Mouse (Mus musculus): ENCODE measurements at regions not wholly inside any gene's neighbourhood (a gene's known extent, or its start where the extent isn't known, plus 50 kb on each side); places are given as distances from the start of the nearest gene placed in this dataset.

DNA sequence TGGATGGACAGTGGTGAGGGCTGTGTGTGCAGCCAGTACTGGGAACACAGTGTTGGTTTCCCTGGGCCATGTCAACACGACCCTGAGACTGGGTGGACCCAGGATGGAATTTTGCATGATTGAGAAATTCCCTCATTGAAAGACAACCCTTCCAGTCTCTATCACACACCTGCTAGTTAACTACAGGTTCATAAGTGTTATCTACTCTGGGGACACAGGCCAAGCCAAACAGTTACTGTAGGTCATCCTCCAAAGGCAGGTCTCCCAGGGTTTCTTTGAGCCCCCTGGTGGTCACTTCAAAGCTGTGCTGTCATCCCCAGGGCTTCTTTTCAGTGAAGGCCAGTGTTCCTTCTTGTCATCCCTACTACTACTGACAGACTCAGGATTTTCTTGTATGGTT, 276.7 kb downstream of the Cyp26b1 start:
- peaks cover 22% of the 10 kb centered on the region; the same call in 1 of the 2 replicates for H3K27me3 ChIP-seq (ENCODE audit: control insufficient read depth, insufficient read depth, low read length)

GRCm38 (mm10) chr6:84315175-84315912, 278.4 kb downstream of the Cyp26b1 start:
- no peak overlapping the region for H3K4me2 ChIP-seq (ENCODE audit: low read length)
- no peak overlapping the region for H3K27ac ChIP-seq (replicated peaks in 1 of 2; ENCODE audit: control insufficient read depth in 1 of 2, insufficient read depth in 1 of 2, low read depth in 2 of 2, low read length in 2 of 2)
- 62% methylated on average over 8 of the region's 8 CpGs for WGBS
- H3K4me3 ChIP-seq (ENCODE audit: control insufficient read depth in 1 of 2, insufficient read depth in 1 of 2, low read depth in 1 of 2, low read length in 2 of 2): no peak overlapping the region
- H3K9me3 ChIP-seq (ENCODE audit: control insufficient read depth, low read length): no peaks in the 10 kb centered on the region
- no peak overlapping the region for H3K9ac ChIP-seq (ENCODE audit: low read length)
- H3K27me3 ChIP-seq (ENCODE audit: control insufficient read depth, insufficient read depth, low read length): 0 out of 2 replicates have a peak, but pooled peaks cover 10% of the 10 kb centered on the region
- no peaks in the 10 kb centered on the region for H3K36me3 ChIP-seq (ENCODE audit: control insufficient read depth, insufficient read depth, low read length)
- ATAC-seq (ENCODE audit: insufficient number of reproducible peaks, insufficient read depth, low FRiP score, low read depth): no peak
- H3K4me1 ChIP-seq (ENCODE audit: control insufficient read depth in 2 of 2, insufficient read depth in 2 of 2, low read length in 2 of 2): peaks cover 7 to 8% of the 10 kb centered on the region in 2 experiments

More for the DNA sequence above, 276.7 kb downstream of the Cyp26b1 start:
- no peak for ATAC-seq (ENCODE audit: insufficient number of reproducible peaks, insufficient read depth, low FRiP score, low read depth)
- Histone ChIP-seq H3K4me2 (ENCODE audit: low read length) (no peak overlapping the region), H3K9ac (ENCODE audit: low read length) (no peak overlapping the region), H3K4me3 (ENCODE audit: control insufficient read depth in 1 of 2, insufficient read depth in 1 of 2, low read depth in 1 of 2, low read length in 2 of 2) (no peak overlapping the region), H3K27ac (replicated peaks in 1 of 2; ENCODE audit: control insufficient read depth in 1 of 2, insufficient read depth in 1 of 2, low read depth in 2 of 2, low read length in 2 of 2) (no peak overlapping the region), H3K9me3 (ENCODE audit: control insufficient read depth, low read length) (no peaks in the 10 kb centered on the region), H3K4me1 (ENCODE audit: control insufficient read depth in 2 of 2, insufficient read depth in 2 of 2, low read length in 2 of 2) (peaks cover 7 to 8% of the 10 kb centered on the region in 2 experiments), H3K36me3 (ENCODE audit: control insufficient read depth, insufficient read depth, low read length) (no peaks in the 10 kb centered on the region)
- WGBS: 68% methylated on average over 1 of the region's 1 CpGs

GRCm38 (mm10) chr6:84313797-84314196, 279.9 kb downstream of the Cyp26b1 start:
- Histone ChIP-seq H3K4me1 (ENCODE audit: control insufficient read depth in 2 of 2, insufficient read depth in 2 of 2, low read length in 2 of 2) (peaks cover 3 to 5% of the 10 kb centered on the region in 2 experiments), H3K27ac (replicated peaks in 1 of 2; ENCODE audit: control insufficient read depth in 1 of 2, insufficient read depth in 1 of 2, low read depth in 2 of 2, low read length in 2 of 2) (no peak overlapping the region), H3K4me2 (ENCODE audit: low read length) (no peak overlapping the region), H3K36me3 (ENCODE audit: control insufficient read depth, insufficient read depth, low read length) (no peaks in the 10 kb centered on the region), H3K9me3 (ENCODE audit: control insufficient read depth, low read length) (no peaks in the 10 kb centered on the region), H3K9ac (ENCODE audit: low read length) (no peak overlapping the region), H3K27me3 (ENCODE audit: control insufficient read depth, insufficient read depth, low read length) (0 out of 2 replicates have a peak, but pooled peaks cover 10% of the 10 kb centered on the region), H3K4me3 (ENCODE audit: control insufficient read depth in 1 of 2, insufficient read depth in 1 of 2, low read depth in 1 of 2, low read length in 2 of 2) (no peak overlapping the region)
- no peak for ATAC-seq (ENCODE audit: insufficient number of reproducible peaks, insufficient read depth, low FRiP score, low read depth)
- 41% methylated on average over 4 of the region's 4 CpGs for WGBS

- Histone ChIP-seq H3K4me1 (ENCODE audit: control insufficient read depth in 2 of 2, insufficient read depth in 2 of 2, low read length in 2 of 2) (peaks cover 0 to 3% of the 10 kb centered on the region in 2 experiments; a peak in 2 of 4 replicates), H3K9me3 (ENCODE audit: control insufficient read depth, low read length) (no peaks in the 10 kb centered on the region), H3K27ac (replicated peaks in 1 of 2; ENCODE audit: control insufficient read depth in 1 of 2, insufficient read depth in 1 of 2, low read depth in 2 of 2, low read length in 2 of 2) (no peak overlapping the region), H3K4me3 (ENCODE audit: control insufficient read depth in 1 of 2, insufficient read depth in 1 of 2, low read depth in 1 of 2, low read length in 2 of 2) (no peak overlapping the region), H3K4me2 (ENCODE audit: low read length) (no peak overlapping the region), H3K36me3 (ENCODE audit: control insufficient read depth, insufficient read depth, low read length) (no peaks in the 10 kb centered on the region), H3K9ac (ENCODE audit: low read length) (no peak overlapping the region), H3K27me3 (ENCODE audit: control insufficient read depth, insufficient read depth, low read length) (0 out of 2 replicates have a peak, but pooled peaks cover 5% of the 10 kb centered on the region)
- 66% methylated on average over 9 of the region's 9 CpGs for WGBS
- no peak for ATAC-seq (ENCODE audit: insufficient number of reproducible peaks, insufficient read depth, low FRiP score, low read depth)
These were observed 283.0 kb downstream of the Cyp26b1 start for GRCm38 (mm10) chr6:84310635-84311241.

GRCm38 (mm10) chr6:84307556-84307955, 286.2 kb downstream of the Cyp26b1 start:
- H3K4me2 ChIP-seq (ENCODE audit: low read length): no peak overlapping the region
- H3K9ac ChIP-seq (ENCODE audit: low read length): no peak overlapping the region
- no peaks in the 10 kb centered on the region for H3K27me3 ChIP-seq (ENCODE audit: control insufficient read depth, insufficient read depth, low read length)
- no peak for ATAC-seq (ENCODE audit: insufficient number of reproducible peaks, insufficient read depth, low FRiP score, low read depth)
- no peaks in the 10 kb centered on the region for H3K9me3 ChIP-seq (ENCODE audit: control insufficient read depth, low read length)
- H3K4me1 ChIP-seq (ENCODE audit: control insufficient read depth in 2 of 2, insufficient read depth in 2 of 2, low read length in 2 of 2): peaks cover 2 to 9% of the 10 kb centered on the region in 2 experiments
- 82% methylated on average over 3 of the region's 3 CpGs for WGBS
- no peak overlapping the region for H3K4me3 ChIP-seq (ENCODE audit: control insufficient read depth in 1 of 2, insufficient read depth in 1 of 2, low read depth in 1 of 2, low read length in 2 of 2)
- no peaks in the 10 kb centered on the region for H3K36me3 ChIP-seq (ENCODE audit: control insufficient read depth, insufficient read depth, low read length)
- H3K27ac ChIP-seq (replicated peaks in 1 of 2; ENCODE audit: control insufficient read depth in 1 of 2, insufficient read depth in 1 of 2, low read depth in 2 of 2, low read length in 2 of 2): no peak overlapping the region

DNA sequence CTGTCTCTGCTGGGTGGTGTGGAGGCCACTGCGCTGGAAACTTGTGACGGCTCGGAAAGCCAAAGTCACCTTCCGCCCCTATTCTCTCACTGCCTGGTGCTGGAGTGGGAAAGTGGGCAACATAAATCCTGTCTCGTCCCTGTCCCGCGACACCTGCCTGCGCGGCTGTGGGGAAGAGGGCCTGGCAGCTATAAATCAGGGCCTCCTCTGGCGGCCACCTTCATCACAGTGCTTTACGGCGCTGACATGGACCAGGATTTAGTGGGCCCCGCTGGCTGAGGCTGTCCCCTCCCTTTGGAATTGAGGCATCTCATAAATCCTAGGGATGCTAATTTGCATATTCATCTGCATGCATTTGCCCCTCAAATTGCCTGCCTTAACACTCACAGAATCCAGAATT, 287.1 kb downstream of the Cyp26b1 start:
- peaks cover 2 to 9% of the 10 kb centered on the region in 2 experiments for H3K4me1 ChIP-seq (ENCODE audit: control insufficient read depth in 2 of 2, insufficient read depth in 2 of 2, low read length in 2 of 2)
- no peak overlapping the region for H3K4me2 ChIP-seq (ENCODE audit: low read length)
- H3K4me3 ChIP-seq (ENCODE audit: control insufficient read depth in 1 of 2, insufficient read depth in 1 of 2, low read depth in 1 of 2, low read length in 2 of 2): no peak overlapping the region
- no peak overlapping the region for H3K9ac ChIP-seq (ENCODE audit: low read length)
- no peaks in the 10 kb centered on the region for H3K9me3 ChIP-seq (ENCODE audit: control insufficient read depth, low read length)
- H3K27ac ChIP-seq (replicated peaks in 1 of 2; ENCODE audit: control insufficient read depth in 1 of 2, insufficient read depth in 1 of 2, low read depth in 2 of 2, low read length in 2 of 2): no peak overlapping the region
- H3K27me3 ChIP-seq (ENCODE audit: control insufficient read depth, insufficient read depth, low read length): no peaks in the 10 kb centered on the region
- WGBS: 88% methylated on average over 13 of the region's 13 CpGs
- ATAC-seq (ENCODE audit: insufficient number of reproducible peaks, insufficient read depth, low FRiP score, low read depth): no peak
- H3K36me3 ChIP-seq (ENCODE audit: control insufficient read depth, insufficient read depth, low read length): no peaks in the 10 kb centered on the region

- no peak overlapping the region for H3K4me3 ChIP-seq (ENCODE audit: control insufficient read depth in 1 of 2, insufficient read depth in 1 of 2, low read depth in 1 of 2, low read length in 2 of 2)
- peaks cover 2 to 9% of the 10 kb centered on the region in 2 experiments; a peak in 3 of 4 replicates for H3K4me1 ChIP-seq (ENCODE audit: control insufficient read depth in 2 of 2, insufficient read depth in 2 of 2, low read length in 2 of 2)
- H3K4me2 ChIP-seq (ENCODE audit: low read length): no peak overlapping the region
- no peak for ATAC-seq (ENCODE audit: insufficient number of reproducible peaks, insufficient read depth, low FRiP score, low read depth)
- no peaks in the 10 kb centered on the region for H3K9me3 ChIP-seq (ENCODE audit: control insufficient read depth, low read length)
- H3K36me3 ChIP-seq (ENCODE audit: control insufficient read depth, insufficient read depth, low read length): no peaks in the 10 kb centered on the region
- no peaks in the 10 kb centered on the region for H3K27me3 ChIP-seq (ENCODE audit: control insufficient read depth, insufficient read depth, low read length)
- WGBS: 62% methylated on average over 3 of the region's 3 CpGs
- H3K27ac ChIP-seq (replicated peaks in 1 of 2; ENCODE audit: control insufficient read depth in 1 of 2, insufficient read depth in 1 of 2, low read depth in 2 of 2, low read length in 2 of 2): no peak overlapping the region
- H3K9ac ChIP-seq (ENCODE audit: low read length): no peak overlapping the region
These were observed 288.6 kb downstream of the Cyp26b1 start for GRCm38 (mm10) chr6:84305093-84305492.
